Mouse (Mus musculus): ENCODE results near the gene Spats1. TPM values are rescaled to one million over a fixed set of nuclear protein-coding genes. Genes with fewer than 3 reads are reported as not detected.

Gene Spats1
- 1.8 and 2.2 TPM in 2 replicates for polyA plus RNA-seq (2015; fragmentation: Nextera tagmentation; extraction: Ambion mirVana)

DNA sequence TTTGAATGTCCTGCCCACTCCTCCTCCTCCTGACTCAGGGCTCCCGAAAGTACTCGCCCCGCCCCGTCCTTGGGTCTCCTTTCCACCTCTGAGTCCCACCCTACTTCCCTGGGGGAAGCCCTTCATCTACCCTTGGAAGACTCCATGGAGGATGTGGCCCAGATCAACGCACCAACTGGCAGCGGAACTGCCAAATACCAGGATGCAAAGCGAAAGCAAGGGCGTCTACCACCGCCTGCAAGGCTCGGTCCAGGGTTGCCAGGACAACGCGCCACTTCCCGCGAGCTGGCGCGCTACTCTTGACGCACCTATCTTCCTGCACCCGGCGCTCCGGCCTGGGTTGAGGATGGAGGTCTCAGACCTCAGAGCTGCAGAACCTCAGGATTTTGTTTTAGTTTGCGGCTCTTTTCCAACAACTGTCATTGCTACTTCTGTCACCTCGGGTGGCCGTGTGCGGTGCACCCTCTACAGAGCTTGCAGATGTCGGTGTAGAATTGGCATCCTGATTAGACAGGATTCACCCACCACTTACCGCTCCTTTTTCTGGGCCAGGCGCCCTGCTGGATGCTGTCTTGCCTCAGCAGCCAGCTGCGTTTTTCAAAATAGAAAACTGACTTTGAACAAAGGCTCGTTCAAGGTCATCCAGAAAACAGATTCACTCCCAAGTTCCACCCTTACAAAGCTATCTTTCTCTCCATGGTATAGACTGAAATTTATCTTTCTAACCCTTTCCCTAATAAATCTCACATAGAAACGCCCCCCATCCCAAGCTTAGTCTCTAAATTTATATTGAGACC lies at the start of gene Spats1:
Gene Spats1 (minus strand): TSS at position 747 of the 797 bp plus-strand sequence.
- H3K9ac ChIP-seq = peak within 1 kb of the TSS; percentile 28; the same call in 1 of the 2 replicates
- WGBS = 3% methylated on average over 30 of the region's 30 CpGs
- H3K27ac ChIP-seq (replicated peaks) = peak within 1 kb of the TSS; percentile 72
- no peaks in the 10 kb centered on the region for H3K27me3 ChIP-seq
- no peaks in the 10 kb centered on the region for H3K9me3 ChIP-seq
- H3K36me3 ChIP-seq = no peaks in the 10 kb centered on the region
- ATAC-seq (ENCODE audit: low FRiP score, low read depth) = peak; percentile 87
- peak within 1 kb of the TSS; percentile 61 for H3K4me2 ChIP-seq
- peaks cover 15% of the 10 kb centered on the region; the same call in 1 of the 2 replicates for H3K4me1 ChIP-seq (replicated peaks)
- H3K4me3 ChIP-seq = peak within 1 kb of the TSS; percentile 34

DNA sequence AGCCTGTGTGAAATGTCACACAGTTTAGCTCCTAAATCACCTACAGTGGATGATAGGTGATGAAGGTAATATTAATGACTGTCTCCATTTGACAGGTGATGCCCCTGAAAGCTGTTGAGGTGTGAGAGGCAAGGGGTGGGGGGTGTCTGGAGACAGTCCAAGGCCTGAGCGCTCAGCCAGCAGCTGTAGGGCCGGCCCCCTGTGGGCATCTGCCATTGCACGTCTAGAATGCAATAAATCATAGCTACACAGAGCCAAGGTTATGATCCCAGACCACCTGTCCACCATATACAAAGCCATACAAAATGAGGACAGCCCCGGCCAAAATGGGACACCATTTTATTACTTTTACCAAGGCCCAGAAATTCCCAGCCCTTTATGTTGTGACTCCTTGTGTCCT lies 49.7 kb upstream of the Spats1 start:
- Histone ChIP-seq H3K27ac (replicated peaks) (0 out of 2 replicates have a peak overlapping the region, but pooled peaks have one; percentile 2), H3K36me3 (no peaks in the 10 kb centered on the region), H3K4me2 (no peak overlapping the region), H3K4me3 (no peak overlapping the region), H3K27me3 (peaks cover under 1% of the 10 kb centered on the region; the same call in 1 of the 2 replicates), H3K4me1 (replicated peaks) (peaks cover 18% of the 10 kb centered on the region), H3K9me3 (no peaks in the 10 kb centered on the region), H3K9ac (no peak overlapping the region)
- no peak for ATAC-seq (ENCODE audit: low FRiP score, low read depth)
- 63% methylated on average over 4 of the region's 4 CpGs for WGBS

DNA sequence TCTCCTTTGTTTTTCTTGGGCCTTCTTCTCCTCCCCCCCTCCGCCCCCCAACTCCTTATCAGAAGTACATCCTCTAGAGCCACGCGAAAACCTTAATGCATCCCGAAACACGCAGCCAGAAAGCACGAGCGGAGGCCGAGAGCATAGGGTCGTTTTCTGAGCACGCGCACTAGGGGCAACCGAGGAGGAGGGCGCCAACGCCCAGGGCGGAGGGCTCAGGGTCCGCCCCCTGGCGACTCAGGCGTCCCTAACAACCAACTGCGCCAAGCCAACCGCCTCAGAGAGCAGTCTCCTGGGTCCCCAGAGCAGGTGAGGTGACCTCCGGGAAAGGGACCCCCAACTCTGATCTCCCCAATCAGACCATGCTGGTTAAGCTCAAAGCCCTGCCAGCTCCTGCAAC lies 48.0 kb upstream of the Spats1 start, which contains the start of gene Tcte1:
Gene Tcte1 (plus strand): TSS at position 172 of the 400 bp plus-strand sequence.
- peak; percentile 75 for ATAC-seq (ENCODE audit: low FRiP score, low read depth)
- Histone ChIP-seq H3K27ac (replicated peaks) (no peak within 1 kb of the TSS; the same call in 1 of the 2 replicates), H3K4me3 (peak within 1 kb of the TSS; percentile 33), H3K9me3 (no peaks in the 10 kb centered on the region), H3K9ac (peak within 1 kb of the TSS; percentile 35), H3K36me3 (no peaks in the 10 kb centered on the region), H3K4me1 (replicated peaks) (peaks cover 18% of the 10 kb centered on the region), H3K27me3 (no peaks in the 10 kb centered on the region), H3K4me2 (peak within 1 kb of the TSS; percentile 76)
- 0% methylated on average over 21 of the region's 21 CpGs for WGBS

DNA sequence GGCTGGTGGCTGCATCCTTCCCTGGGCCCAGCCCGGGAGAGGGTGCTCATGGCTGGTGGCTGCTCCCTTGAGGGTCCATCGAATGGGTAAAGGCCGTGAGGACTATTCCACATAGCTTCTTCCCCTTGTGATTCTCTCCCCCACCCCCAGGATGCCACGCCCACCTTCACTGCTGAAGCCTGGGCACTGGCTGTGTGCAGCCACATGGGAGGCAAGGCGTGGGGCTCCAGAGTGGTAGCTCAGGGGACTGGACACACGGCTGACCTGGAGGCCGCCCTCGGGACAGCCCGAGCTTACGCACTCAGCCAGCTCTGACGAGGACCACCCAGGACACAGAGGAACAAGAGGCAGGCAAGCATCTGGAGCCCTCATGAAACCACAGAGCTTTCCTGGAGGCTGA lies 44.9 kb upstream of the Spats1 start:
- H3K9ac ChIP-seq = no peak overlapping the region
- 78% methylated on average over 11 of the region's 11 CpGs for WGBS
- no peaks in the 10 kb centered on the region for H3K9me3 ChIP-seq
- no peaks in the 10 kb centered on the region for H3K36me3 ChIP-seq
- no peak for ATAC-seq (ENCODE audit: low FRiP score, low read depth)
- peaks cover 21% of the 10 kb centered on the region for H3K4me1 ChIP-seq (replicated peaks)
- H3K27ac ChIP-seq (replicated peaks) = no peak overlapping the region; the same call in 1 of the 2 replicates
- H3K4me3 ChIP-seq = no peak overlapping the region
- H3K4me2 ChIP-seq = no peak overlapping the region
- no peaks in the 10 kb centered on the region for H3K27me3 ChIP-seq

DNA sequence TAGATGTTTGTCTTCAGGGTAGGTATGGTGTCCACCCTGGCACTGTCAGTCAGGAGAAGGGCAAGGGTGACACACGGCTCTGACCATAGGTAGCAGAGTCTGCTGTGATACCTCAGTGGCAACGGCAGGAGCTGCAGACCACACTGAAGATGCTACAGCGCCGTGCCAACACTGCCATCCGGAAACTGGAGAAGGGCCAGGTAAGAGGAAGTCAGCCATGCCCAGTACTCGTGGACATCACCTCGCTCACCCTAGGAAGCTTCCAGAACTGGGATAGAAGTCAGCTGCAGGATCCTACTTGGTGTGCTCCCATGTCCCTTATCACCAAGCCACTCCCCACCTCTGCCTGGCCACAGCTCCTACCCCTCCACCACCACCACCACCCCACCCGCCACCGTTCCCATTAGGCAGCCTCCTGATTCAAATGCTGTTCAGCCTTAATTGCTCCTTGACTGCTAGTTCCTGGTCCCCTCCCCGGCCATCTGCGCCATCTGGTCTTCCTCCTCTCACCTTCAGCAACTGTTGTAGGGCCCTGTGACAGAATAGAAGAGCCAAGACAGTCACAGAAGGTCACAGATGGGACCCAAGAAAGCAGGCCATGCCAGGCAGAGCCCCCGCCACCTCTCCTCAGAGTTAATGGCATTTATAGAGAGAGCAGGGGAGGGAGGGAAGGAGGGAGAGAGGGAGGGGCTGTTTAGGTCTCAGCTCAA lies 43.7 kb upstream of the Spats1 start:
- Histone ChIP-seq H3K9me3 (no peaks in the 10 kb centered on the region), H3K4me3 (no peak overlapping the region), H3K4me2 (no peak overlapping the region), H3K27ac (replicated peaks) (peak overlapping the region; percentile 62), H3K27me3 (no peaks in the 10 kb centered on the region), H3K36me3 (no peaks in the 10 kb centered on the region), H3K9ac (no peak overlapping the region), H3K4me1 (replicated peaks) (peaks cover 21% of the 10 kb centered on the region)
- ATAC-seq (ENCODE audit: low FRiP score, low read depth) = no peak
- WGBS = 79% methylated on average over 12 of the region's 12 CpGs

DNA sequence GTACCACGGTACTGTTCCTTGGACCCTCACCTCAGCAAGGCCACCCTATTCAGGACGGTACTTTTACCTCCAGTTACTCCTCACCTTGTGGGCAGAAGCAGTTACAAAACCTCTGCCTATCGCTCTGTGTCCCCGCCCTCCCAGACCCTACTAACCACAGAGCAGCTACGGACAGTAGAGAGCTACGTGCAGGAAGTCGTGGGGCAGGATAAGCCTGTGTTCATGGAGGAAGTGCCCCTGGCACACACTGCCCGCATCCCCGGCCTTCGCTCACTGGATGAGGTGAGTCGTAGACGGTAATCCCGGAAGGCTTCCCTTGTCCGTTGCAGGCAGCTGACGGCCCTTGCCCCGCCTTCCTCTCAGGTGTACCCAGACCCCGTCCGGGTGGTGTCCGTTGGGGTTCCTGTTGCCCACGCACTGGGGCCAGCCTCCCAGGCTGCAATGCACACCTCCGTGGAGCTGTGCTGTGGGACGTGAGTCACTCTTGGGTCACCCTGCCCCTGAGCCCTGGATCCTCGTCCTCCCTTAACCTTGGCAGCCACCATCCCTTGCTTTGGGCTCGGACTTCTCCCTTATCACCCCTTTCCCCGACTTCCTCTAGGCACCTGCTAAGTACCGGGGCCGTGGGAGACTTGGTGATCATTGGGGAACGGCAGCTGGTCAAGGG lies 42.5 kb upstream of the Spats1 start:
- 94% methylated on average over 28 of the region's 28 CpGs for WGBS
- no peak overlapping the region for H3K27ac ChIP-seq (replicated peaks)

DNA sequence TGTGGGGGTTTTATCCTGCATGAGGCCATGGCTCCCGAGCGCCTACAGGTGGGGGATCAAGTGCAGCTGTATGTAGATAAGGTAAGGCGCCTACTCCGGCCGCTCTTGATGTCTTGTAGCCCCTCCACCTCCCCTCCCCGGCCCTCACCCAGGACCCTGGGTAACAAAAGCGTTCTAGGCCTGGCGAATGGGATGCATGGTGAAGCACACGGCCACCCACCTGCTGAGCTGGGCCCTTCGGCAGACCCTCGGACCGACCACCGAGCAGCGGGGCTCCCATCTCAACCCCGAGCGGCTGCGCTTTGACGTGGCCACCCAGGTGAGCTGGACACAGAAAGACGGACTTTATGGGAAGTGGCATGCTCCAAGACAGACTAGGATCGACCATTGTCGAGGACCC lies 41.9 kb upstream of the Spats1 start:
- Histone ChIP-seq H3K9ac (no peak overlapping the region), H3K36me3 (no peaks in the 10 kb centered on the region), H3K9me3 (no peaks in the 10 kb centered on the region), H3K4me2 (no peak overlapping the region), H3K27ac (replicated peaks) (no peak overlapping the region), H3K27me3 (no peaks in the 10 kb centered on the region), H3K4me1 (replicated peaks) (peaks cover 5% of the 10 kb centered on the region), H3K4me3 (no peak overlapping the region)
- no peak for ATAC-seq (ENCODE audit: low FRiP score, low read depth)
- 92% methylated on average over 21 of the region's 21 CpGs for WGBS

More for the DNA sequence above, 42.5 kb upstream of the Spats1 start:
- Histone ChIP-seq H3K9me3 (no peaks in the 10 kb centered on the region), H3K27me3 (no peaks in the 10 kb centered on the region), H3K36me3 (no peaks in the 10 kb centered on the region), H3K4me1 (replicated peaks) (peaks cover 10% of the 10 kb centered on the region), H3K4me2 (no peak overlapping the region), H3K4me3 (no peak overlapping the region), H3K9ac (no peak overlapping the region)
- ATAC-seq (ENCODE audit: low FRiP score, low read depth) = no peak

DNA sequence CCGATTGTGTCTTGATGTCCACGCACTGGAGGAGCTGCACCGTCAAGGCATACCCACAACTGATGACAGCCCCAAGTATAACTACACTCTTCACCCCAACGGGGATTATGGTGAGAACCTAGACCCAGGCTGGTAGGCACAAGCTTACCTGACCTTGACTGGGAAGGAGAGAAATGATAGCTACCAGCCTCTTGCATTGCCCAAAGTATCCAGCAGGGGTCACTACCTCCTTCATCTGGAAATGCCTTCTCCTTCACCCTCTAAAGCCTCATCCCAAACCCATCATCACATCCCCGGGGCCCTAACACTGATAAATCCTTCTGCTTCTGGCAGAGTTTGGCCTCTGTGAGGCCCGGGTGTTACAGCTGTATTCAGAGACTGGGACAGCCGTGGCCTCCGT lies 41.3 kb upstream of the Spats1 start:
- no peaks in the 10 kb centered on the region for H3K27me3 ChIP-seq
- no peak overlapping the region for H3K4me2 ChIP-seq
- no peaks in the 10 kb centered on the region for H3K9me3 ChIP-seq
- H3K36me3 ChIP-seq = no peaks in the 10 kb centered on the region
- H3K9ac ChIP-seq = no peak overlapping the region
- H3K4me3 ChIP-seq = no peak overlapping the region
- peaks cover 3% of the 10 kb centered on the region for H3K4me1 ChIP-seq (replicated peaks)
- 48% methylated on average over 8 of the region's 8 CpGs for WGBS
- no peak overlapping the region for H3K27ac ChIP-seq (replicated peaks)
- peak; percentile 36; the same call in 1 of the 2 replicates for ATAC-seq (ENCODE audit: low FRiP score, low read depth)

DNA sequence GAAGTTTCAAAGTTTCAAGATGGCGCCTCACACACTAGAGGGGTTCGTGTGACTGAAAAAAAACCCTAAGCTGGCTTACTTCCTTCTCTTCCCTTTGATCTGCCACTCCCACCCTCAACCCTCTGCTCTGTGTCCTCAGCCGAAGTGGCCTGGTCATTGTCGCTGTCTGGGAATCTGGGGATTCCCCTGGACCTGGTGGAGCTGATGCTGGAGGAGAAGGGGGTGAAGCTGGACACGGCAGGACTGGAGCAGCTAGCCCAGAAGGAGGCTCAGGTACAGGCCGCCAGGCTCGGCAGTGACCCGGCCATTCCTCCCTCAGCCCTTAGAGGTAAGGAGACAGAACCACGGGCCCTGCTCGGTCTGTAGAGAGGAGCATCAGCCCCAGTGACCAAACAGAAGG lies 40.6 kb upstream of the Spats1 start:
- peaks cover 3% of the 10 kb centered on the region for H3K4me1 ChIP-seq (replicated peaks)
- H3K4me2 ChIP-seq = no peak overlapping the region
- no peak for ATAC-seq (ENCODE audit: low FRiP score, low read depth)
- H3K27ac ChIP-seq (replicated peaks) = no peak overlapping the region
- no peaks in the 10 kb centered on the region for H3K36me3 ChIP-seq
- no peaks in the 10 kb centered on the region for H3K9me3 ChIP-seq
- WGBS = 88% methylated on average over 10 of the region's 10 CpGs
- no peak overlapping the region for H3K4me3 ChIP-seq
- no peak overlapping the region for H3K9ac ChIP-seq
- no peaks in the 10 kb centered on the region for H3K27me3 ChIP-seq

DNA sequence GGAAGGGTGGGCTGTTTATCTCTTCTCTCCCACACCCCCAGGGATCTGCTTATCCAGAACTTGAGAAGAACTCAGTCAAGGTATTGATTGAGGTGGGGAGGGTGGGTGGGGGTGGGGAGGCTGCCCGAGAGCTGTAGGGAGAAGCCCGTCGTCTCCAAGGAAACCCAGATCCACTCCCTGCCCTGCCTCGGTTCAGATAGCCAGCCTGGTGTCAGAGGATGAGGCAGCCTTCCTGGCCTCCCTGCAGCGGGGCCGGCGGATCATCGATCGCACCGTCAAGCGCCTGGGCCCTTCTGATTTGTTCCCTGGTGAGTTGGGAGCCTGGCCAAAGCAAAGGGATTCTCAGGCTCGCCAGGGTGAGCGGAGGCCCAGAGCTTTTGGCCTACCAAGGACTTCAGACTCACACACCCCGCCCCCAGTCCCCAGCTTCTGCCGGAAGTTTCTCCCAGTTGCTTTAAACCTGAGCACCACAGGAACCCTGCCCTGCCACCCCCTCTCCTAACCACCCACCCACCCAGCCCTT lies 40.0 kb upstream of the Spats1 start:
- no peak overlapping the region for H3K4me2 ChIP-seq
- 49% methylated on average over 15 of the region's 15 CpGs for WGBS
- ATAC-seq (ENCODE audit: low FRiP score, low read depth) = no peak
- H3K27me3 ChIP-seq = no peaks in the 10 kb centered on the region
- H3K4me3 ChIP-seq = no peak overlapping the region
- H3K4me1 ChIP-seq (replicated peaks) = peaks cover 3% of the 10 kb centered on the region
- no peaks in the 10 kb centered on the region for H3K9me3 ChIP-seq
- no peaks in the 10 kb centered on the region for H3K36me3 ChIP-seq
- no peak overlapping the region for H3K9ac ChIP-seq
- H3K27ac ChIP-seq (replicated peaks) = no peak overlapping the region

DNA sequence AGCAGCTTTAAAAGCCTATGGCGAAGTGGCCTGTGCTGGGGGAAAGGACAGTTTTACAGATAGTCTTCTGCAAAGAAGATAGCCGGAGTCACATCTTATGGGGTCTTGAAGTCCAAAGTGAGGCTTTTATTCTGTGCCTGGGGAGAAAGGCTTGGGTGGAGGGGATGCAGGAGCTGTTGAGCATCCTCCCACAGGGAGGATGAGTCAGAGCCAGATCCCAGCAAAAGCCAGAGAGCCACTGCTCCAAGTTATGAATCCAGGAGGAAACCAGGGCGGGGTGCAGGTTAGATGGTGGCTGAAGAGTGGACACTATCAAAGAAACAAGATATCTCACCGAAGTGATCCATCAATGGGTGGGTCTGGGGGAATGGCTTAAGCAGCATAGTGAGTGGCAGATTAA lies 36.5 kb upstream of the Spats1 start:
- WGBS = 97% methylated on average over 4 of the region's 4 CpGs
- peaks cover 2% of the 10 kb centered on the region; the same call in 1 of the 2 replicates for H3K36me3 ChIP-seq
- no peak overlapping the region for H3K4me3 ChIP-seq
- H3K9me3 ChIP-seq = no peaks in the 10 kb centered on the region
- no peak for ATAC-seq (ENCODE audit: low FRiP score, low read depth)
- H3K9ac ChIP-seq = no peak overlapping the region
- H3K4me2 ChIP-seq = no peak overlapping the region
- H3K27ac ChIP-seq (replicated peaks) = no peak overlapping the region
- H3K27me3 ChIP-seq = no peaks in the 10 kb centered on the region
- H3K4me1 ChIP-seq (replicated peaks) = peaks cover 11% of the 10 kb centered on the region

Data from hindbrain, embryonic 15.5 days (tissue).